Mouse (Mus musculus) hindbrain, embryonic 13.5 days (tissue): ENCODE data around the gene Calm1. TPM values are rescaled to one million over a fixed set of nuclear protein-coding genes. Genes with fewer than 3 reads are reported as not detected.

Source experiments
- polyA plus RNA-seq: library from polyadenylated mRNA; unstranded; fragments of >200 nt; fragmentation: Nextera tagmentation; extraction: Ambion mirVana; gene quantifications from 2 replicates; pipeline ENCODE4 v1.2.1, GENCODE M21; 2015

Gene Calm1
- polyA plus RNA-seq, 1 experiment from 2014 or later: 2,269 TPM

Other genes with a start within 250 kb of the Calm1 start
- 0.47 and 0.60 TPM in 2 replicates for gene Kcnk13, start 234.9 kb upstream of the Calm1 start, polyA plus RNA-seq
- gene Psmc1, start 89.3 kb upstream of the Calm1 start, polyA plus RNA-seq: 282 and 285 TPM in 2 replicates
- 14.4 and 14.9 TPM in 2 replicates for gene Nrde2, start 39.8 kb upstream of the Calm1 start, polyA plus RNA-seq